In the genomic region with DNA sequence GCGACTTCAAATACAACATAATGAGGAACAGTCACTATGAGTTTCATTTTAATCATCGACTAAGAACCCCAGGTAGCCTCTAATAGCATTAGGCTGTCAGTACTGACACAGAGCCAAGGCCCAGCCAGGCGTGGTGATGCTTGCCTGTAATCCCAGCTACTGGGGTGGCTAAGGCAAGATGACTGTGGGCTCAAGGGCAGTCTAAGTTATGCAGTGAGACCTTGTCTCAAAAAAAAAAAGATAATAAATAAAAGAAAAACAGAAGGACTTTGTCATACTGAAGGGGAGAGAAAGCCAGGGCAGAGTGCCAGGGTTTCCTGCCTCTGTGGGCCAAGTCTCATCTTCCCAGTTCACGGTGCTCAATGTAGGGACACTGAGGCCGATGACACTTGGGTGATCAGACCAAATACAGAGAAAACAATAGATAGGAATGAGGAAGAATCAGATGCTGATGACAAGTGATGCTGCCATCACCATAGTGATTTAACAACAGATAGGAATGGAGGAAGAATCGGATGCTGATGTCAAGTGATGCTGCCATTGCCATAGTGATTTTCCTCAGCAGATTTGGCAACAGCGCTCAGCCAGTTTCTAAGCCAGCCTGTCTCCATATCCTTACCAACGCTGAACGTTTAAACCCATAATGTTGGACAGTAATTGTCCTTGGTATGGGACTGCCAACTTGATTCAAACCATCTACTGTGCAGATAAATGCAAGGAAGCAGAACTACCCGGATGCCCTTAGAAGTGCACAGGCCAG, we compare ENCODE assay signal across 17 mouse cellular contexts. TPM values are rescaled to one million over a fixed set of nuclear protein-coding genes. Genes with fewer than 3 reads are reported as not detected.
DNase-seq lines count a peak whose midpoint lies in the region; ATAC-seq and TF ChIP-seq lines count a peak whose summit lies in the region.
"Had no signal": no experiment of that assay in that cellular context is flagged by ENCODE, and none has a peak within 500 bp of the region (broad histone marks: within the 10 kb centered on the region; RNA-seq: fewer than 3 reads in every experiment).

No protein-coding gene starts in this region.

- peak; percentile 42; the same call in 1 of the 2 replicates for ATAC-seq in forebrain, embryonic 14.5 days
- no peak for ATAC-seq in forebrain, embryonic 12.5 days (ENCODE audit: low FRiP score)
- peak; percentile 57 for ATAC-seq in midbrain, embryonic 15.5 days (replicated peaks)
- ATAC-seq in midbrain, embryonic 13.5 days: no peak
- ATAC-seq in midbrain, postnatal 0 days (ENCODE audit: low FRiP score): no peak
- no peak for ATAC-seq in activated CD4-positive, CD25-positive, alpha-beta regulatory T cell, adult 4 months

- 60% methylated on average over 10 of the region's 10 CpGs for WGBS in forebrain, embryonic 14.5 days
- WGBS in forebrain, embryonic 12.5 days: 75% methylated on average over 10 of the region's 10 CpGs
- 71% methylated on average over 10 of the region's 10 CpGs for WGBS in midbrain, embryonic 15.5 days
- WGBS in midbrain, embryonic 13.5 days: 70% methylated on average over 10 of the region's 10 CpGs
- 61% methylated on average over 10 of the region's 10 CpGs for WGBS in midbrain, postnatal 0 days

- H3K9ac ChIP-seq in forebrain, embryonic 14.5 days (ENCODE audit: low read length): no peak overlapping the region
- no peak overlapping the region for H3K9ac ChIP-seq in forebrain, embryonic 12.5 days
- no peak overlapping the region for H3K9ac ChIP-seq in midbrain, embryonic 15.5 days
- H3K9ac ChIP-seq in midbrain, embryonic 13.5 days (replicated peaks): no peak overlapping the region
- no peak overlapping the region for H3K9ac ChIP-seq in midbrain, postnatal 0 days (replicated peaks; ENCODE audit: low read length, poor library complexity, severe bottlenecking)
- H3K9ac ChIP-seq: hindbrain, embryonic 15.5 days; lung, embryonic 15.5 days; neural tube, embryonic 12.5 days had no signal

- H3K4me1 ChIP-seq in forebrain, embryonic 14.5 days (ENCODE audit: control insufficient read depth, insufficient read depth, low read length): no peaks in the 10 kb centered on the region
- peaks cover 6% of the 10 kb centered on the region; the same call in 1 of the 2 replicates for H3K4me1 ChIP-seq in forebrain, embryonic 12.5 days
- H3K4me1 ChIP-seq in midbrain, embryonic 15.5 days: peaks cover 4% of the 10 kb centered on the region; the same call in 1 of the 2 replicates
- H3K4me1 ChIP-seq in midbrain, embryonic 13.5 days (replicated peaks): peaks cover 15% of the 10 kb centered on the region
- H3K4me1 ChIP-seq in midbrain, postnatal 0 days (ENCODE audit: insufficient read depth, low read length): no peaks in the 10 kb centered on the region; the same call in 1 of the 2 replicates
- H3K4me1 ChIP-seq: heart, embryonic 10.5 days; lung, embryonic 15.5 days; megakaryocyte, embryonic 14.5 days had no signal

- DNase-seq in forebrain, embryonic 14.5 days (ENCODE audit: low spot score): peak; percentile 57
- DNase-seq in brain, embryonic 14.5 days (ENCODE audit: low read depth): peak; percentile 61
- peak; percentile 67 for DNase-seq in midbrain, postnatal 0 days (ENCODE audit: low spot score)
- no peak for DNase-seq in lung, adult 18-20 months
- DNase-seq: kidney, adult 9 months; thymus, postnatal 14 days had no signal

- H3K4me2 ChIP-seq in forebrain, embryonic 14.5 days (ENCODE audit: low read length): no peak overlapping the region
- H3K4me2 ChIP-seq in forebrain, embryonic 12.5 days: no peak overlapping the region
- H3K4me2 ChIP-seq in midbrain, embryonic 15.5 days: no peak overlapping the region
- H3K4me2 ChIP-seq in midbrain, embryonic 13.5 days (replicated peaks): no peak overlapping the region
- no peak overlapping the region for H3K4me2 ChIP-seq in midbrain, postnatal 0 days (ENCODE audit: low read depth, low read length, poor library complexity, severe bottlenecking)
- H3K4me2 ChIP-seq: hindbrain, embryonic 15.5 days; lung, embryonic 15.5 days; neural tube, embryonic 12.5 days had no signal

- H3K27ac ChIP-seq in forebrain, embryonic 14.5 days (ENCODE audit: low read depth, low read length): no peak overlapping the region
- no peak overlapping the region for H3K27ac ChIP-seq in forebrain, embryonic 12.5 days
- no peak overlapping the region for H3K27ac ChIP-seq in midbrain, embryonic 15.5 days
- H3K27ac ChIP-seq in midbrain, embryonic 13.5 days: no peak overlapping the region
- H3K27ac ChIP-seq in midbrain, postnatal 0 days (ENCODE audit: low read depth, low read length): no peak overlapping the region
- H3K27ac ChIP-seq: heart, embryonic 10.5 days; hindbrain, embryonic 15.5 days; lung, embryonic 15.5 days; neural tube, embryonic 12.5 days had no signal

- no peaks in the 10 kb centered on the region for H3K9me3 ChIP-seq in forebrain, embryonic 14.5 days (replicated peaks; ENCODE audit: control insufficient read depth, low read length)
- no peaks in the 10 kb centered on the region for H3K9me3 ChIP-seq in forebrain, embryonic 12.5 days
- no peaks in the 10 kb centered on the region for H3K9me3 ChIP-seq in midbrain, embryonic 15.5 days
- no peaks in the 10 kb centered on the region for H3K9me3 ChIP-seq in midbrain, embryonic 13.5 days
- no peaks in the 10 kb centered on the region for H3K9me3 ChIP-seq in midbrain, postnatal 0 days (ENCODE audit: low read length)
- H3K9me3 ChIP-seq: G1E; heart, embryonic 10.5 days; hindbrain, embryonic 15.5 days; lung, embryonic 15.5 days; megakaryocyte, embryonic 14.5 days; neural tube, embryonic 12.5 days had no signal

- no peaks in the 10 kb centered on the region for H3K36me3 ChIP-seq in forebrain, embryonic 14.5 days (ENCODE audit: control insufficient read depth, insufficient read depth, low read length)
- no peaks in the 10 kb centered on the region for H3K36me3 ChIP-seq in forebrain, embryonic 12.5 days (replicated peaks)
- no peaks in the 10 kb centered on the region for H3K36me3 ChIP-seq in midbrain, embryonic 15.5 days (replicated peaks)
- H3K36me3 ChIP-seq in midbrain, embryonic 13.5 days: no peaks in the 10 kb centered on the region
- no peaks in the 10 kb centered on the region for H3K36me3 ChIP-seq in midbrain, postnatal 0 days (ENCODE audit: insufficient read depth, low read length)
- H3K36me3 ChIP-seq: G1E; heart, embryonic 10.5 days; hindbrain, embryonic 15.5 days; lung, embryonic 15.5 days; neural tube, embryonic 12.5 days had no signal

- H3K27me3 ChIP-seq in forebrain, embryonic 14.5 days (replicated peaks; ENCODE audit: control insufficient read depth, insufficient read depth, low read length): no peaks in the 10 kb centered on the region
- no peaks in the 10 kb centered on the region for H3K27me3 ChIP-seq in forebrain, embryonic 12.5 days
- no peaks in the 10 kb centered on the region for H3K27me3 ChIP-seq in midbrain, embryonic 15.5 days (replicated peaks)
- H3K27me3 ChIP-seq in midbrain, embryonic 13.5 days: 0 out of 2 replicates have a peak, but pooled peaks cover 10% of the 10 kb centered on the region
- H3K27me3 ChIP-seq in midbrain, postnatal 0 days (ENCODE audit: insufficient read depth, low read length): no peaks in the 10 kb centered on the region
- H3K27me3 ChIP-seq: hindbrain, embryonic 15.5 days; lung, embryonic 15.5 days; neural tube, embryonic 12.5 days had no signal

- no peak overlapping the region for H3K4me3 ChIP-seq in forebrain, embryonic 14.5 days (ENCODE audit: low read depth, low read length)
- H3K4me3 ChIP-seq in forebrain, embryonic 12.5 days (replicated peaks): no peak overlapping the region
- no peak overlapping the region for H3K4me3 ChIP-seq in midbrain, embryonic 15.5 days
- no peak overlapping the region for H3K4me3 ChIP-seq in midbrain, embryonic 13.5 days (replicated peaks)
- no peak overlapping the region for H3K4me3 ChIP-seq in midbrain, postnatal 0 days (ENCODE audit: low read depth, low read length)
- H3K4me3 ChIP-seq: erythroblast, embryonic 14.5 days; heart, embryonic 10.5 days; hindbrain, embryonic 15.5 days; lung, embryonic 15.5 days; megakaryocyte, embryonic 14.5 days; neural tube, embryonic 12.5 days had no signal

- no peak for TF ChIP-seq CTCF in brain, embryonic 14.5 days (IDR thresholded peaks at IDR 0.05; ENCODE audit: borderline replicate concordance, extremely low read depth, insufficient read depth, insufficient read length)
- TF ChIP-seq CTCF in midbrain, postnatal 0 days (IDR thresholded peaks at IDR 0.05): no peak

- TF ChIP-seq POLR2A in brain, embryonic 14.5 days (IDR thresholded peaks at IDR 0.05; ENCODE audit: borderline replicate concordance, extremely low read depth, insufficient read depth, insufficient read length, poor library complexity, severe bottlenecking): no peak

RNA-seq across cellular contexts. Expression of a gene that starts 42.9 kb away (rescaled TPM):
- 4.9 and 9.0 TPM in 2 replicates for polyA plus RNA-seq in forebrain, embryonic 14.5 days (2014; fragmentation: Nextera tagmentation; extraction: Ambion mirVana)
- 0.94 and 1.2 TPM in 2 replicates for polyA plus RNA-seq in forebrain, embryonic 12.5 days (2016; fragmentation: Nextera tagmentation; extraction: Ambion mirVana)
- polyA plus RNA-seq in midbrain, embryonic 15.5 days (2015; fragmentation: Nextera tagmentation; extraction: Ambion mirVana): 12.2 and 13.7 TPM in 2 replicates
- 2.5 and 3.5 TPM in 2 replicates for polyA plus RNA-seq in midbrain, embryonic 13.5 days (2015; fragmentation: Nextera tagmentation; extraction: Ambion mirVana)
- 1.1 and 3.4 TPM in 2 replicates for polyA plus RNA-seq in brain, embryonic 14.5 days (2012; rRNA removed)
- total RNA-seq in midbrain, postnatal 0 days (2014; rRNA removed): 14.0 and 16.5 TPM in 2 replicates
- 20.5 and 22.3 TPM in 2 replicates for polyA plus RNA-seq in midbrain, postnatal 0 days (2015; fragmentation: Nextera tagmentation; extraction: Ambion mirVana)
- not detected for polyA plus RNA-seq in activated CD4-positive, CD25-positive, alpha-beta regulatory T cell, adult 4 months (2017; shearing (Covaris generic))
- polyA plus RNA-seq: erythroblast, embryonic 14.5 days; G1E had no signal

Comparison
In these comparisons a context has a peak if more than half of its experiments do, and no peak if none do; other contexts are left out.
1. ATAC-seq: peak in forebrain, embryonic 14.5 days (single experiment) and midbrain, embryonic 15.5 days (single experiment); none in forebrain, embryonic 12.5 days (single experiment), midbrain, embryonic 13.5 days (single experiment), midbrain, postnatal 0 days (single experiment) and activated CD4-positive, CD25-positive, alpha-beta regulatory T cell, adult 4 months (single experiment).
2. DNase-seq: peak in forebrain, embryonic 14.5 days (single experiment), brain, embryonic 14.5 days (single experiment) and midbrain, postnatal 0 days (single experiment); none in lung, adult 18-20 months (0 of 2).